Mouse (Mus musculus) erythroblast, embryonic 14.5 days (primary cell): ENCODE measurements around the gene Tspear.
"Not testable (repeated sequence)": the region's sequence is repeated elsewhere in the genome, so short reads cannot be mapped to it uniquely, and the experiment has no call there.

Source experiments
- GATA1 ChIP-seq: IDR thresholded peaks from 2 replicates; pipeline ENCODE4 v1.6.1; 2012; ENCODE audit warnings: low read length, inconsistent platforms, mixed read lengths
- TAL1 ChIP-seq: IDR thresholded peaks from 3 replicates; pipeline ENCODE4 v1.6.1; 2012; ENCODE audit warnings: low read length, inconsistent platforms, mixed read lengths

- TF ChIP-seq TAL1, GATA1: not testable (repeated sequence)
Measured at GRCm38 (mm10) chr10:77776844-77777243, 90.5 kb downstream of the Tspear start, which contains the start of gene Gm7138.
